Mouse (Mus musculus): ENCODE measurements at regions not wholly inside any gene's neighbourhood (a gene's known extent, or its start where the extent isn't known, plus 50 kb on each side); places are given as distances from the start of the nearest gene placed in this dataset.

- no peak overlapping the region for H3K9ac ChIP-seq (replicated peaks)
- no peak for DNase-seq (ENCODE audit: low read depth in 3 of 3, low spot score in 3 of 3)
- H3K4me2 ChIP-seq (ENCODE audit: low read depth) = no peak overlapping the region
- TF ChIP-seq CTCF (IDR thresholded peaks at IDR 0.05; ENCODE audit: low read depth) (no peak), EP300 (IDR thresholded peaks at IDR 0.05; ENCODE audit: low read depth) (no peak)
- H3K4me3 ChIP-seq (ENCODE audit: insufficient read depth in 1 of 2, low read depth in 2 of 2, low read length in 2 of 2) = no peak overlapping the region
- no peaks in the 10 kb centered on the region for H3K9me3 ChIP-seq (ENCODE audit: control insufficient read depth, low read length)
- WGBS (ENCODE audit: insufficient replicate concordance) = 60% methylated on average over 8 of the region's 8 CpGs
- no peak for ATAC-seq (ENCODE audit: insufficient read depth)
- no peaks in the 10 kb centered on the region for H3K27me3 ChIP-seq (ENCODE audit: control insufficient read depth, insufficient read depth, low read length)
- no peaks in the 10 kb centered on the region for H3K4me1 ChIP-seq (replicated peaks; ENCODE audit: control insufficient read depth in 2 of 2, insufficient read depth in 2 of 2, low read length in 1 of 2)
- H3K36me3 ChIP-seq (replicated peaks; ENCODE audit: control insufficient read depth, insufficient read depth, low read depth) = no peaks in the 10 kb centered on the region
- no peak overlapping the region for H3K27ac ChIP-seq
Measured at GRCm38 (mm10) chr17:44366438-44366837, 178.1 kb downstream of the Clic5 start.

- Histone ChIP-seq H3K36me3 (replicated peaks; ENCODE audit: control insufficient read depth, insufficient read depth, low read depth) (no peaks in the 10 kb centered on the region), H3K4me2 (ENCODE audit: low read depth) (no peak overlapping the region), H3K4me3 (ENCODE audit: insufficient read depth in 1 of 2, low read depth in 2 of 2, low read length in 2 of 2) (no peak overlapping the region), H3K4me1 (replicated peaks; ENCODE audit: control insufficient read depth in 2 of 2, insufficient read depth in 2 of 2, low read length in 1 of 2) (no peaks in the 10 kb centered on the region; a peak in 1 of 4 replicates), H3K27ac (no peak overlapping the region), H3K9me3 (ENCODE audit: control insufficient read depth, low read length) (no peaks in the 10 kb centered on the region), H3K9ac (replicated peaks) (no peak overlapping the region), H3K27me3 (ENCODE audit: control insufficient read depth, insufficient read depth, low read length) (no peaks in the 10 kb centered on the region)
- ATAC-seq (ENCODE audit: insufficient read depth) (no peak), DNase-seq (ENCODE audit: low read depth in 3 of 3, low spot score in 3 of 3) (no peak)
- WGBS (ENCODE audit: insufficient replicate concordance) = 34% methylated on average over 5 of the region's 5 CpGs
- no peak for TF ChIP-seq CTCF (IDR thresholded peaks at IDR 0.05; ENCODE audit: low read depth)
- TF ChIP-seq EP300 (IDR thresholded peaks at IDR 0.05; ENCODE audit: low read depth) = no peak
Measured at GRCm38 (mm10) chr17:44367561-44367960, 179.2 kb downstream of the Clic5 start.

GRCm38 (mm10) chr17:44370966-44371465, 182.6 kb downstream of the Clic5 start:
- no peak overlapping the region for H3K27ac ChIP-seq
- 50% methylated on average over 3 of the region's 3 CpGs for WGBS (ENCODE audit: insufficient replicate concordance)
- no peaks in the 10 kb centered on the region; a peak in 1 of 4 replicates for H3K4me1 ChIP-seq (replicated peaks; ENCODE audit: control insufficient read depth in 2 of 2, insufficient read depth in 2 of 2, low read length in 1 of 2)
- H3K36me3 ChIP-seq (replicated peaks; ENCODE audit: control insufficient read depth, insufficient read depth, low read depth) = no peaks in the 10 kb centered on the region
- no peak overlapping the region for H3K4me2 ChIP-seq (ENCODE audit: low read depth)
- no peak for DNase-seq (ENCODE audit: low read depth in 3 of 3, low spot score in 3 of 3)
- no peak for ATAC-seq (ENCODE audit: insufficient read depth)
- H3K27me3 ChIP-seq (ENCODE audit: control insufficient read depth, insufficient read depth, low read length) = no peaks in the 10 kb centered on the region
- no peaks in the 10 kb centered on the region for H3K9me3 ChIP-seq (ENCODE audit: control insufficient read depth, low read length)
- no peak for TF ChIP-seq CTCF (IDR thresholded peaks at IDR 0.05; ENCODE audit: low read depth)
- TF ChIP-seq EP300 (IDR thresholded peaks at IDR 0.05; ENCODE audit: low read depth) = no peak
- H3K4me3 ChIP-seq (ENCODE audit: insufficient read depth in 1 of 2, low read depth in 2 of 2, low read length in 2 of 2) = no peak overlapping the region
- no peak overlapping the region for H3K9ac ChIP-seq (replicated peaks)

GRCm38 (mm10) chr17:44371620-44372019, 183.2 kb downstream of the Clic5 start:
- H3K9me3 ChIP-seq (ENCODE audit: control insufficient read depth, low read length) = no peaks in the 10 kb centered on the region
- no peaks in the 10 kb centered on the region for H3K36me3 ChIP-seq (replicated peaks; ENCODE audit: control insufficient read depth, insufficient read depth, low read depth)
- TF ChIP-seq CTCF (IDR thresholded peaks at IDR 0.05; ENCODE audit: low read depth) (no peak), EP300 (IDR thresholded peaks at IDR 0.05; ENCODE audit: low read depth) (no peak)
- no peaks in the 10 kb centered on the region; a peak in 1 of 4 replicates for H3K4me1 ChIP-seq (replicated peaks; ENCODE audit: control insufficient read depth in 2 of 2, insufficient read depth in 2 of 2, low read length in 1 of 2)
- no peak overlapping the region for H3K4me3 ChIP-seq (ENCODE audit: insufficient read depth in 1 of 2, low read depth in 2 of 2, low read length in 2 of 2)
- ATAC-seq (ENCODE audit: insufficient read depth) (no peak), DNase-seq (ENCODE audit: low read depth in 3 of 3, low spot score in 3 of 3) (no peak)
- H3K27me3 ChIP-seq (ENCODE audit: control insufficient read depth, insufficient read depth, low read length) = no peaks in the 10 kb centered on the region
- no peak overlapping the region for H3K27ac ChIP-seq
- no peak overlapping the region for H3K4me2 ChIP-seq (ENCODE audit: low read depth)
- H3K9ac ChIP-seq (replicated peaks) = no peak overlapping the region
- 34% methylated on average over 3 of the region's 3 CpGs for WGBS (ENCODE audit: insufficient replicate concordance)

GRCm38 (mm10) chr17:44373744-44374456, 185.5 kb downstream of the Clic5 start:
- DNase-seq (ENCODE audit: low read depth in 3 of 3, low spot score in 3 of 3) (no peak), ATAC-seq (ENCODE audit: insufficient read depth) (no peak)
- H3K4me1 ChIP-seq (replicated peaks; ENCODE audit: control insufficient read depth in 2 of 2, insufficient read depth in 2 of 2, low read length in 1 of 2) = no peaks in the 10 kb centered on the region; a peak in 1 of 4 replicates
- H3K4me3 ChIP-seq (ENCODE audit: insufficient read depth in 1 of 2, low read depth in 2 of 2, low read length in 2 of 2) = no peak overlapping the region
- no peak overlapping the region for H3K9ac ChIP-seq (replicated peaks)
- H3K27ac ChIP-seq = no peak overlapping the region
- H3K36me3 ChIP-seq (replicated peaks; ENCODE audit: control insufficient read depth, insufficient read depth, low read depth) = no peaks in the 10 kb centered on the region
- 66% methylated on average over 8 of the region's 8 CpGs for WGBS (ENCODE audit: insufficient replicate concordance)
- no peak overlapping the region for H3K4me2 ChIP-seq (ENCODE audit: low read depth)
- H3K9me3 ChIP-seq (ENCODE audit: control insufficient read depth, low read length) = no peaks in the 10 kb centered on the region
- H3K27me3 ChIP-seq (ENCODE audit: control insufficient read depth, insufficient read depth, low read length) = no peaks in the 10 kb centered on the region
- TF ChIP-seq CTCF (IDR thresholded peaks at IDR 0.05; ENCODE audit: low read depth) = no peak
- TF ChIP-seq EP300 (IDR thresholded peaks at IDR 0.05; ENCODE audit: low read depth) = no peak
